Mouse (Mus musculus): ENCODE data around the gene Bola2. TPM values are rescaled to one million over a fixed set of nuclear protein-coding genes. Genes with fewer than 3 reads are reported as not detected.

The Bola2 gene
- polyA plus RNA-seq (2015; fragmentation: Nextera tagmentation; extraction: Ambion mirVana): 141 and 158 TPM in 2 replicates

GRCm38 (mm10) chr7:126695210-126695611 is at the start of gene Bola2:
Gene Bola2 (plus strand): TSS chr7:126695401.
- H3K9me3 ChIP-seq: no peaks in the 10 kb centered on the region
- peaks cover 43% of the 10 kb centered on the region for H3K4me1 ChIP-seq (replicated peaks)
- H3K36me3 ChIP-seq: peaks cover 44% of the 10 kb centered on the region
- ATAC-seq: peak; percentile 52
- peak within 1 kb of the TSS; percentile 95 for H3K27ac ChIP-seq
- peak within 1 kb of the TSS; percentile 97 for H3K4me2 ChIP-seq (replicated peaks)
- peak within 1 kb of the TSS; percentile 69 for H3K4me3 ChIP-seq (replicated peaks)
- under 1% methylated on average over 31 of the region's 31 CpGs for WGBS
- no peaks in the 10 kb centered on the region for H3K27me3 ChIP-seq
- peak within 1 kb of the TSS; percentile 80 for H3K9ac ChIP-seq (replicated peaks)

GRCm38 (mm10) chr7:126645708-126646107 is 49.5 kb upstream of the Bola2 start:
- no peak overlapping the region for H3K9ac ChIP-seq (replicated peaks)
- no peaks in the 10 kb centered on the region for H3K36me3 ChIP-seq
- H3K4me3 ChIP-seq (replicated peaks): no peak overlapping the region
- H3K4me1 ChIP-seq (replicated peaks): peaks cover 9% of the 10 kb centered on the region
- no peak overlapping the region for H3K4me2 ChIP-seq (replicated peaks)
- H3K27ac ChIP-seq: no peak overlapping the region
- no peaks in the 10 kb centered on the region for H3K9me3 ChIP-seq
- H3K27me3 ChIP-seq: no peaks in the 10 kb centered on the region
- no peak for ATAC-seq
- 69% methylated on average over 5 of the region's 5 CpGs for WGBS

GRCm38 (mm10) chr7:126648486-126648885 is 46.7 kb upstream of the Bola2 start:
- Histone ChIP-seq H3K27ac (no peak overlapping the region), H3K36me3 (0 out of 2 replicates have a peak, but pooled peaks cover under 1% of the 10 kb centered on the region), H3K4me2 (replicated peaks) (peak overlapping the region; percentile 66), H3K4me3 (replicated peaks) (peak overlapping the region; percentile 53), H3K9me3 (no peaks in the 10 kb centered on the region), H3K27me3 (no peaks in the 10 kb centered on the region), H3K4me1 (replicated peaks) (peaks cover 9% of the 10 kb centered on the region), H3K9ac (replicated peaks) (no peak overlapping the region)
- 79% methylated on average over 4 of the region's 4 CpGs for WGBS
- ATAC-seq: 0 out of 2 replicates have a peak, but pooled peaks have one; percentile 25

GRCm38 (mm10) chr7:126649231-126650051 is 45.8 kb upstream of the Bola2 start, which contains the start of gene Sgf29:
Gene Sgf29 (plus strand): TSS chr7:126649309.
- 2% methylated on average over 57 of the region's 57 CpGs for WGBS
- Histone ChIP-seq H3K9ac (replicated peaks) (peak within 1 kb of the TSS; percentile 70), H3K4me3 (replicated peaks) (peak within 1 kb of the TSS; percentile 53), H3K27ac (peak within 1 kb of the TSS; percentile 92), H3K4me2 (replicated peaks) (peak within 1 kb of the TSS; percentile 66), H3K9me3 (no peaks in the 10 kb centered on the region), H3K4me1 (replicated peaks) (peaks cover 9% of the 10 kb centered on the region), H3K27me3 (no peaks in the 10 kb centered on the region), H3K36me3 (0 out of 2 replicates have a peak, but pooled peaks cover 2% of the 10 kb centered on the region)
- peak; percentile 99 for ATAC-seq

GRCm38 (mm10) chr7:126650852-126651251 is 44.3 kb upstream of the Bola2 start:
- ATAC-seq: no peak
- H3K4me1 ChIP-seq (replicated peaks): peaks cover 9% of the 10 kb centered on the region
- 0 out of 2 replicates have a peak, but pooled peaks cover 2% of the 10 kb centered on the region for H3K36me3 ChIP-seq
- no peak overlapping the region for H3K4me3 ChIP-seq (replicated peaks)
- no peaks in the 10 kb centered on the region for H3K27me3 ChIP-seq
- H3K9ac ChIP-seq (replicated peaks): no peak overlapping the region
- H3K4me2 ChIP-seq (replicated peaks): no peak overlapping the region
- H3K27ac ChIP-seq: no peak overlapping the region
- H3K9me3 ChIP-seq: no peaks in the 10 kb centered on the region
- 84% methylated on average over 2 of the region's 2 CpGs for WGBS

- no peak for ATAC-seq
- Histone ChIP-seq H3K9me3 (no peaks in the 10 kb centered on the region), H3K4me2 (replicated peaks) (no peak overlapping the region), H3K27me3 (no peaks in the 10 kb centered on the region), H3K4me1 (replicated peaks) (peaks cover 9% of the 10 kb centered on the region), H3K36me3 (0 out of 2 replicates have a peak, but pooled peaks cover 2% of the 10 kb centered on the region), H3K27ac (no peak overlapping the region), H3K4me3 (replicated peaks) (no peak overlapping the region), H3K9ac (replicated peaks) (no peak overlapping the region)
- WGBS: 91% methylated on average over 2 of the region's 2 CpGs
These were observed 41.2 kb upstream of the Bola2 start for GRCm38 (mm10) chr7:126653991-126654390.

GRCm38 (mm10) chr7:126655695-126656094 is 39.5 kb upstream of the Bola2 start:
- Histone ChIP-seq H3K4me3 (replicated peaks) (no peak overlapping the region), H3K9me3 (no peaks in the 10 kb centered on the region), H3K4me1 (replicated peaks) (no peaks in the 10 kb centered on the region), H3K27me3 (no peaks in the 10 kb centered on the region), H3K27ac (no peak overlapping the region), H3K36me3 (0 out of 2 replicates have a peak, but pooled peaks cover 2% of the 10 kb centered on the region), H3K4me2 (replicated peaks) (no peak overlapping the region), H3K9ac (replicated peaks) (no peak overlapping the region)
- 95% methylated on average over 3 of the region's 3 CpGs for WGBS
- ATAC-seq: no peak

GRCm38 (mm10) chr7:126657522-126657921 is 37.7 kb upstream of the Bola2 start:
- no peak for ATAC-seq
- Histone ChIP-seq H3K27ac (no peak overlapping the region), H3K4me2 (replicated peaks) (no peak overlapping the region), H3K4me3 (replicated peaks) (no peak overlapping the region), H3K36me3 (peaks cover 13% of the 10 kb centered on the region), H3K27me3 (no peaks in the 10 kb centered on the region), H3K4me1 (replicated peaks) (no peaks in the 10 kb centered on the region), H3K9me3 (no peaks in the 10 kb centered on the region), H3K9ac (replicated peaks) (no peak overlapping the region)
- 91% methylated on average over 1 of the region's 1 CpGs for WGBS

GRCm38 (mm10) chr7:126659771-126660170 is 35.4 kb upstream of the Bola2 start:
- 86% methylated on average over 3 of the region's 3 CpGs for WGBS
- Histone ChIP-seq H3K27ac (no peak overlapping the region), H3K9me3 (no peaks in the 10 kb centered on the region), H3K4me1 (replicated peaks) (no peaks in the 10 kb centered on the region), H3K4me2 (replicated peaks) (no peak overlapping the region), H3K36me3 (peaks cover 31% of the 10 kb centered on the region), H3K27me3 (no peaks in the 10 kb centered on the region), H3K4me3 (replicated peaks) (no peak overlapping the region), H3K9ac (replicated peaks) (no peak overlapping the region)
- no peak for ATAC-seq

GRCm38 (mm10) chr7:126663646-126664045 is 31.6 kb upstream of the Bola2 start:
- Histone ChIP-seq H3K27me3 (no peaks in the 10 kb centered on the region), H3K36me3 (peaks cover 65% of the 10 kb centered on the region), H3K27ac (no peak overlapping the region), H3K9ac (replicated peaks) (no peak overlapping the region), H3K4me1 (replicated peaks) (no peaks in the 10 kb centered on the region), H3K4me2 (replicated peaks) (no peak overlapping the region), H3K4me3 (replicated peaks) (no peak overlapping the region), H3K9me3 (no peaks in the 10 kb centered on the region)
- 86% methylated on average over 8 of the region's 8 CpGs for WGBS
- ATAC-seq: no peak

GRCm38 (mm10) chr7:126665269-126665668 is 29.9 kb upstream of the Bola2 start:
- H3K9me3 ChIP-seq: no peaks in the 10 kb centered on the region
- no peak overlapping the region for H3K4me3 ChIP-seq (replicated peaks)
- no peak overlapping the region for H3K9ac ChIP-seq (replicated peaks)
- H3K4me2 ChIP-seq (replicated peaks): no peak overlapping the region
- no peaks in the 10 kb centered on the region for H3K4me1 ChIP-seq (replicated peaks)
- H3K36me3 ChIP-seq: peaks cover 70% of the 10 kb centered on the region
- ATAC-seq: no peak
- H3K27ac ChIP-seq: no peak overlapping the region
- no peaks in the 10 kb centered on the region for H3K27me3 ChIP-seq
- 98% methylated on average over 3 of the region's 3 CpGs for WGBS

- H3K27ac ChIP-seq: no peak overlapping the region
- H3K27me3 ChIP-seq: no peaks in the 10 kb centered on the region
- no peak overlapping the region for H3K4me2 ChIP-seq (replicated peaks)
- 90% methylated on average over 9 of the region's 9 CpGs for WGBS
- H3K36me3 ChIP-seq: peaks cover 82% of the 10 kb centered on the region
- no peaks in the 10 kb centered on the region for H3K9me3 ChIP-seq
- H3K4me1 ChIP-seq (replicated peaks): no peaks in the 10 kb centered on the region
- no peak overlapping the region for H3K9ac ChIP-seq (replicated peaks)
- no peak overlapping the region for H3K4me3 ChIP-seq (replicated peaks)
- no peak for ATAC-seq
These were observed 27.6 kb upstream of the Bola2 start for GRCm38 (mm10) chr7:126667495-126668090.
